Mouse (Mus musculus) megakaryocyte progenitor cell, adult 5-6 weeks (primary cell): ENCODE measurements at regions not wholly inside any gene's neighbourhood (a gene's known extent, or its start where the extent isn't known, plus 50 kb on each side); places are given as distances from the start of the nearest gene placed in this dataset.
A peak's percentile ranks its signal among the peaks of the same experiment; 100 is the strongest.

Source experiments
- ATAC-seq: replicated peaks from 2 replicates; pipeline ENCODE4 v1.8.0; 2016; ENCODE audit warnings: mild to moderate bottlenecking, moderate TSS enrichment, inconsistent platforms; ENCODE audit not compliant: poor library complexity

DNA sequence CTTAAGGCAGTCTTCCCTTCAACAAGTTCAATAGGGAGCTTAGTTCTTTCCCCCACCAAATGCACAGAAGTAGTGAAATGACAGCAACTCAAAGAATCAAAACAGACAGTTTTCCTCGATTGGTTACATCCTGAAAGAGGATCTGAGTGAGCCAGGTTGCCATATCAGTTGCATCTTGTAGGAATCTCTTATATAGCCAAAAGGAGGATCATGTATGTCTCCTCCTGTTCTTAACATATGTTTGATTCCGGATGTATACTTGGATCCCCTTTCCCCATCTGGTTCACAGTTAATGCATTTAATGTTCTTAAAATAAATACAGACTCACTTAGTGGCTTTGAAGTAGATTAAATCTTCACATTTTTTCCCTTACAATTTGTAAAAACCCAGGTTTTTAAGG, 1224.0 kb upstream of the Flrt2 start:
- no peak for ATAC-seq

DNA sequence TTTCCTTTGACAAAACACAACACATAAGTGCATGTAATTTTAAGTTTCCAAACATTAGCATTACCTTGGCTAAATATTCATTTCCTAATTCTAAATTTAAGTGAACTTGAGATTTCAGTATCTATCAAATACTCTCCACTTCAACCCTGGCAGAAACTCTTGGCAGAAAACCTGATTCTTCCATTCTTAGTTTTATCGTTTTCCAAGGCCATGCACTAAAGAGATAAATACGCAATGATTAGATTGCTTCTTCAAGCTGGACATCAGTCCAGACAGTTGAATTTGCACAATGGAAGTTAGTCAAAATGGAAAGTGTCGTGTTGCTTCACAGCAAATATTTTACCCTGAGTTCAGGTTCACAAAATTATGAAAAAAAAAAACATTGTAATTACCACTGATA, 1223.4 kb upstream of the Flrt2 start:
- ATAC-seq: no peak

GRCm38 (mm10) chr12:94469850-94470249, 1222.2 kb upstream of the Flrt2 start:
- ATAC-seq: no peak

DNA sequence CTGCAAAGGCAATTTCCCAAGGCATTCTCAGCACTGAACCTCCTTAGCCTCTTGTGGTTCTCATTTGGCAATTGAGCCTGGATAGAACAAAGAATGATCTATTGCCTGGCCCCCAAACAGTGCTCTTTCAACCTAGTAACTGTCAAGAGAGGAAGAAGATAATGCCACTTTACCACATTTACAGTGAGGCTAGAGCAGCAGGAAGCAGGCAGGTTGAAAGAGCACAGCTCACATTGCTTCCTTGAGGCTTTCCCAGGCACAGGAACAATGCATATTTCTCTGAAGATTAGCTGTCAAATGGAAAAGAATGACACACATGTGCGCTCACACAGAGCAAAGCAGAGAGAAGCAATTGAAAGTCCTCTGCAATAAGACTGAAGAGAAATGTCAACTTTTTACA, 1221.0 kb upstream of the Flrt2 start:
- 0 out of 2 replicates have a peak, but pooled peaks have one; percentile 31 for ATAC-seq

DNA sequence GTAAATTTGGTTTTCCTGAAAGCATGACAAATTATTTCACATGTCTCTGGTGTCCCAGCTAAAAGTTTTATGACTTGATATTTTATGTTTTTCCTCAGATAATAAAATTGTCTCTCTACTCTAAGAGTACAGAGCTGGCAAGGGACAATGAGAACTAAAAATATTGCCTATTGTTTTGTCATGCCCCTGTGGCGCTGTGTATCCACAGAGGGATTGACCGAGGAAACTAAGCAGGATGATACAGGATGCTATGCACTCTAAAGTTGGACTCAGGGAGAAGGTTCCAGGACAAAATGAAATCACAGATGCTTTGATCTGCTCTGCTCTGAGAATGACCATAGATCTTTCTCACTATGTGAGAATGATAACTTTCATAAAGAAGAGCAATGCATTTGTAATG, 1203.3 kb upstream of the Flrt2 start:
- no peak for ATAC-seq

- no peak for ATAC-seq
Measured at GRCm38 (mm10) chr12:94508099-94508498, 1183.9 kb upstream of the Flrt2 start.

DNA sequence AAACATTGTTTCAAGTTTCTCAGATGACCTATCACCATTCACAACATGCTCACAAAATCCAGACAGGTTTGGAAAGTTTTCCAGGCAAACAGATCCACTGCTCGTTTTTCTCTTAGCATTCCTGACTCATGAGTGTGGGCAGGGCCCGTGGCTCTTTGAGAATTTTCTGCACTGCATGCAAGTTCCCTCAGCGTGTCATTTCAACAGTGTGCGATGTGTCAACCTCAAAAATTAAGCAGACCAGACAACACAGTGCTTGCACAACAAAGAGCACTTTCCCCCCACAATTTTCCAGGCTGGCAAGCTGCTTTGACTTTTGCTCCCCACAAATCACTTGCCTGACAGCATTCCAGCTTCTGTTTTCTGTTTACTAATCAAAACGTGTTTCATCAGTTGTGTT, 1182.2 kb upstream of the Flrt2 start:
- no peak for ATAC-seq

DNA sequence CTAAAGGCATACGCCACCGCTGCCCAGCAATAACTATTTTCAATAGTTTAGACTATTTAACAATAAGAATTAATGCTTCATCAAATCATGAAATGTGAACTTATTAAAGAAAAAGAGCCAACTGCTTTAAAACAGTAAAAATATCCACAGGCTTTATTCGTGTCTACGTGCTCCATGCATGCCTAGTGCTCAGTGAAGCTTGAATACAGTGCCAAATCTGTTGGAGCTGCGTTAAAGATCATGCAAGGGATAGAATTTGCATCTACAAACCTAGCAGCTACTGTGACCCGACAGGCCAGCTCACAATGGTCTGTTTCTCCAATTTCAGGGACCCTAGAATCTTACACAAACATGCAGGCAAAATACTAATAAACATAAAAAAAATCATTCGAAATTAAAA, 1147.3 kb upstream of the Flrt2 start:
- ATAC-seq: no peak

- ATAC-seq: no peak
Measured at GRCm38 (mm10) chr12:94560374-94561194, 1131.4 kb upstream of the Flrt2 start.

GRCm38 (mm10) chr12:94574981-94575380, 1117.0 kb upstream of the Flrt2 start:
- ATAC-seq: no peak

DNA sequence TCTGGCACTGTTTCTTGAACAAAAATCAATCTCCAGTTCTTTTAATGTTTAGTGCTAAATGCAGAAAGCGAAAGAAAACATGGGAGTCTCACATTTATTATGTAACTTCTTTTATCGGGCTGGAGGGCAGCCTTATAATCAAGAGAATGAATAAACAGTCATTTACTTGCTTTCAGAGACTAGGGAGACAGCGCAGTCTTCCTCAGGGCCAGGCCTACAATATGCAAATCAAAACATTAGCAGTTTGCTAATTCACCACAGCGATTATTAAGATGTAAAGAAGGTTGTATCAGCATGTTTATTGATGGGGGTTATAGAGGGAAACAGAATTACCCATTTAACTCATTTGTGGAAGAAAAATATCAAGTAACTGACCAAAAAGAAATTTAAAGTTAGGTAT, 1111.7 kb upstream of the Flrt2 start:
- ATAC-seq: no peak

- no peak for ATAC-seq
Measured at GRCm38 (mm10) chr12:94584309-94584708, 1107.7 kb upstream of the Flrt2 start.

GRCm38 (mm10) chr12:94587031-94587430, 1105.0 kb upstream of the Flrt2 start:
- ATAC-seq: no peak

- ATAC-seq: no peak
Measured at GRCm38 (mm10) chr12:94588599-94588998, 1103.4 kb upstream of the Flrt2 start.

GRCm38 (mm10) chr12:94589033-94589432, 1103.0 kb upstream of the Flrt2 start:
- ATAC-seq: no peak

DNA sequence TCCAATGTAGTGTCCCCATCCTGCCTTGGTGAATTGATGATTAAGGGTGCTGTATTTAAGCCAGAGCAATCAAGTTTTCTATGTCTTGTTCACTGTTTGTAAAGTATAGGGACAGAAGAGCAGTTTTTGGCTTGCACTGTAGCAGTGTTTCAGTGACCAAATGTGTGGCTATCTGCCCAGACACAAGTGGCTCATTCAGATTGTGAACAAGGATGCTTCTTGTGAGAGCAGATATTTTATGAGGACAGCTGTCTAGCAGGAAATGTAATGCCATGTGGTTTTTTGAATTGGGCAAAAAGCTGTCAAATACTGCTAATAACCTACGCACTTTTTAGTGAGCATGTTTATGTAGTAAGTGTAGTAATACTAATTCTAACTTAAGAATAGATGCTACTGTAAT, 1086.5 kb upstream of the Flrt2 start:
- no peak for ATAC-seq

DNA sequence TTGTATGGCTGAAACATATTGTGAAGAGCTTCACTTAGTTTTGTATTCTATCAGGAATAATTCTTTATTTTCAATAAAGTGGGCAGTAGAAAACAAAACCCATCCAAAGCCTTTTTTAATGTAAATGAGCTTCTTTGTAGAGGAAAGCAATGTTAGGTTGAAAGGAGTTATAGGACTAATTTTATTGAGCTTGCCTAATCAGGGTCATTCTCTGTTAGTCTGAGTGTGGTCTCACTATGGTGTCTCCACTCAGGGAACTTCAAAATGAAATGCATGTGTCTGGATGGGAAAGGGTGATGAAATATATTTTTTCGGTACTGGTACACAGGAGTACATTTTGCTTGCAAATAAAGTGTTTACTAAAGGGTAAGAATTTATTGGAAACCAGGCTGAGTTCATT, 1055.5 kb upstream of the Flrt2 start:
- no peak for ATAC-seq

GRCm38 (mm10) chr12:94640153-94640552, 1051.9 kb upstream of the Flrt2 start:
- ATAC-seq: no peak

- ATAC-seq: no peak
Measured at GRCm38 (mm10) chr12:94645302-94645701, 1046.7 kb upstream of the Flrt2 start.

GRCm38 (mm10) chr12:94670035-94670434, 1022.0 kb upstream of the Flrt2 start:
- no peak for ATAC-seq

DNA sequence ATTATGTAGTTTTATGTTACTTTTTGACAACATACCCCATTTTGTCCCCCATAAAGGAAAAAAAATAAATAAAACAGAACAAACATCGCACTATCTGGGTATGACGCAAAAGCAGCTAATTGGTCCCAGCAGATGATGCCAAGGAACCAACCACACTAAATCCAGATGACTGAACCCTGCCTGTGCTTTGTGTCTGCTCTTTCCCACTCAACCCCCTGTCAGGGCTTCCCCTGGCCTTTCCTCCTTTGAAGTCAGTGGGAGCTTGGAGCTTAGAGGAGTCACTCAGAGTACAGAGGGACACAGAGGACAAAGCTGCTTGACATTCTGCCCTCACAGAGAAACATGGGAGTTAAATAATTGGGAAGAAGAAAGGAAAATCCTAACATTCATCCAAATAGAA, 1017.1 kb upstream of the Flrt2 start:
- ATAC-seq: no peak

DNA sequence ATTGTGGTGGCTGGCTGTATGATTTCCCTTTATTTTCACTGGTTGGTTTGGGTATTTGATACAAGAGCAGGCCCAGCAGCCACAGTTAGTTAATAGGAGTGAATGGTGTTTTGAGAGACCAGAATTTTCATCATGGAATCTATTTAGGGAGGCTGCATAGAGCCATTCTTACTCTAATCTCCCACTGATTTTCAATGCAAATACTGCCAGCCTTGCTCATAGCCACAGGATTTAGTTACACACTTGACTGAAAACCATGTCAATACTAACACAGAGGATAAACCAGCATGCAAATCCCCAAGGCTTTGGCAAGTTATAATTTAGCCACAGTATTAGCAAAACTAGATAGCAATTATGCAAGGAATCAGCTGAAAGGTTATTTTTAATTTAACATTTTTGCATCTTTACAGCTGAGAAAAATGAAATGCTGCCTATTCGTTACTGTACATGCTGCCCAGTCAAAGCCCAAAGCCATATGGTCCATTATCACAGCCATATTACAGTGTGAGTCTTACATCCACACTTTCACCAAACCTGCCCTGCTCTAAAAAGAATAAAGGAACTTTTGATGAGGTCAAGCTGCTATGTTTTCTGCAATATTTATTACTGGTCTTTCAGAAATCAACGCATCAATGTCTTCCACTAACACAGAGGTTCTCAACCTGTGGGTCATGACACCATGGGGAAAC, 1000.5 kb upstream of the Flrt2 start:
- no peak for ATAC-seq

DNA sequence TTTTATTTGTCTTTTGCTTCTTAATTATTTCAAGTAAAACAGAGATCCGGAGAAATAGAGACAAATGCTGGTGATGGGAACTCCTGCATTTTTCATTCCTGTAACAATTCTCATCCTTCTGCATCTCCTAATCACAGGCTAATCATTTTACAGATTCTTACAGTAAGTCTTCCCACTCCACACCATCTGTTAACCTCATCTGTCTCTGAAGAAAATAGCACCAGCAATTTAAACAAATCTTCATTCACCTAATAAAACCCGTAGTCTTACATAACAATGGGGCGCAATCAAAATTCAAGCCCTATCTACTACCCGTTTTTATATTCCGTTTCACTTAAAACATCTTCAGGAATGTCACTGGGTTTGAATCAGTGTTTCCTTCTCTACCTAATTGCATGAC, 960.6 kb upstream of the Flrt2 start:
- ATAC-seq: no peak
